Mouse (Mus musculus) ES-E14 (cell line): ENCODE measurements around the gene Galr3. TPM values are rescaled to one million over a fixed set of nuclear protein-coding genes. Genes with fewer than 3 reads are reported as not detected.

Experiments
- DNase-seq: peaks from one replicate; pipeline ENCODE4 v3.0.0-alpha.2; 2013; ENCODE audit warnings: low read depth, low spot score
- H3K27ac ChIP-seq: 2 replicates; pipeline ENCODE4 v1.5.1; 2012; ENCODE audit warnings: low read depth, mild to moderate bottlenecking, low read length, moderate library complexity, mixed read lengths; ENCODE audit not compliant: poor library complexity, insufficient read depth, severe bottlenecking
- H3K36me3 ChIP-seq: 2 replicates; pipeline ENCODE4 v1.6.1; 2012; ENCODE audit warnings: mild to moderate bottlenecking, low read length, moderate library complexity, mixed read lengths; ENCODE audit not compliant: control insufficient read depth, poor library complexity, insufficient read depth, severe bottlenecking
- H3K4me1 ChIP-seq, 2 experiments: fragments of 150-350 bp in 1 of 2; sonication (generic) in 1 of 2; 2 replicates each; pipeline ENCODE4 v1.6.1; 2012; ENCODE audit warnings: low read length in 2 of 2, mild to moderate bottlenecking in 1 of 2, mixed read lengths in 1 of 2; ENCODE audit not compliant: control insufficient read depth in 2 of 2, insufficient read depth in 2 of 2, poor library complexity in 1 of 2
- H3K4me3 ChIP-seq, 2 experiments: fragments of 150-350 bp in 1 of 2; sonication (generic) in 1 of 2; 2 replicates each; pipeline ENCODE4 v1.5.1; 2012; ENCODE audit warnings: low read length in 2 of 2, low read depth in 1 of 2, mild to moderate bottlenecking in 1 of 2, mixed read lengths in 1 of 2; ENCODE audit not compliant: insufficient read depth in 1 of 2, poor library complexity in 1 of 2, severe bottlenecking in 1 of 2
- H3K9ac ChIP-seq: 2 replicates; pipeline ENCODE4 v1.6.1; 2012; ENCODE audit warnings: low read depth, mild to moderate bottlenecking, low read length, mixed read lengths; ENCODE audit not compliant: poor library complexity, insufficient read depth, severe bottlenecking
- H3K9me3 ChIP-seq: fragments of 150-350 bp; sonication (generic); 2 replicates; pipeline ENCODE4 v1.6.1; 2012; ENCODE audit warnings: low read depth, mild to moderate bottlenecking, low read length; ENCODE audit not compliant: control insufficient read depth, insufficient read depth
- CHD2 ChIP-seq: IDR thresholded peaks from 2 replicates; pipeline ENCODE4 v1.6.1; 2014; ENCODE audit warnings: mild to moderate bottlenecking, low read depth, low read length, inconsistent platforms
- HCFC1 ChIP-seq: IDR thresholded peaks from 2 replicates; pipeline ENCODE4 v1.6.1; 2012; ENCODE audit warnings: low read length, inconsistent platforms, borderline replicate concordance; ENCODE audit not compliant: insufficient read depth
- MAFK ChIP-seq: IDR thresholded peaks from 2 replicates; pipeline ENCODE4 v1.6.1; 2014; ENCODE audit warnings: mild to moderate bottlenecking, low read depth, low read length, inconsistent platforms; ENCODE audit not compliant: insufficient read depth
- ZC3H11A ChIP-seq: IDR thresholded peaks from 2 replicates; pipeline ENCODE4 v1.6.1; 2012; ENCODE audit warnings: low read depth, mild to moderate bottlenecking, inconsistent platforms, low read length, borderline replicate concordance
- ZNF384 ChIP-seq: IDR thresholded peaks from 2 replicates; pipeline ENCODE4 v1.6.1; 2012; ENCODE audit warnings: low read depth, low read length, inconsistent platforms
- in situ Hi-C, 2 experiments: fragments of 600-800 bp; cut with MboI; formaldehyde crosslinking; loops; one replicate each; pipeline ENCODE4 v1.15.1; 2025; ENCODE audit warnings: low sequenced_read_pairs in 2 of 2, inconsistent platforms in 1 of 2; ENCODE audit not compliant: unreplicated experiment in 2 of 2
- total RNA-seq: library from RNA; depleted of rRNA; stranded (reverse); fragments of 300-350 nt; gene quantifications from 2 replicates; pipeline ENCODE4 v1.2.3, GENCODE M21; 2012

Gene Galr3
- total RNA-seq, 1 experiment, result not detected

- Histone ChIP-seq H3K4me1 (peaks cover 4 to 20% of the 10 kb centered on the region in 2 experiments; a peak in 3 of 4 replicates), H3K27ac (no peak overlapping the region), H3K9ac (no peak overlapping the region), H3K36me3 (no peaks in the 10 kb centered on the region), H3K9me3 (no peaks in the 10 kb centered on the region), H3K4me3 (no peak overlapping the region)
- DNase-seq, result no peak
- in situ Hi-C loops, result no loop called here
- TF ChIP-seq MAFK (no peak), CHD2 (no peak), HCFC1 (no peak), ZC3H11A (no peak), ZNF384 (no peak)
These were observed 25.9 kb downstream of the Galr3 start for GRCm38 (mm10) chr15:79067631-79068030.

- in situ Hi-C loops, result no loop called here
- Histone ChIP-seq H3K4me1 (peaks cover under 1 to 22% of the 10 kb centered on the region in 2 experiments; a peak in 3 of 4 replicates), H3K4me3 (no peak overlapping the region), H3K27ac (no peak overlapping the region), H3K36me3 (no peaks in the 10 kb centered on the region), H3K9me3 (no peaks in the 10 kb centered on the region), H3K9ac (no peak overlapping the region)
- DNase-seq, result no peak
- no peak for TF ChIP-seq CHD2
These were observed 26.7 kb downstream of the Galr3 start for GRCm38 (mm10) chr15:79068416-79068815.

- Histone ChIP-seq H3K36me3 (peaks cover under 1% of the 10 kb centered on the region), H3K9me3 (no peaks in the 10 kb centered on the region), H3K27ac (no peak overlapping the region), H3K4me3 (no peak overlapping the region), H3K9ac (peak overlapping the region; percentile 26; the same call in 1 of the 2 replicates), H3K4me1 (peaks cover 0 to 10% of the 10 kb centered on the region in 2 experiments; a peak in 1 of 4 replicates)
- no peak for DNase-seq
- no peak for TF ChIP-seq CHD2
- in situ Hi-C loops, result no loop called here
These were observed 29.7 kb downstream of the Galr3 start for GRCm38 (mm10) chr15:79071117-79072039.

- Histone ChIP-seq H3K9ac (no peak overlapping the region), H3K36me3 (peaks cover 20% of the 10 kb centered on the region), H3K27ac (peak overlapping the region; percentile 71; the same call in 1 of the 2 replicates), H3K4me1 (peaks cover 0 to 14% of the 10 kb centered on the region in 2 experiments; a peak in 1 of 4 replicates), H3K4me3 (no peak overlapping the region), H3K9me3 (no peaks in the 10 kb centered on the region)
- no peak for DNase-seq
- TF ChIP-seq CHD2 (no peak), MAFK (no peak), ZNF384 (no peak), ZC3H11A (no peak), HCFC1 (no peak)
- in situ Hi-C loops, result no loop called here
These were observed 32.1 kb downstream of the Galr3 start for GRCm38 (mm10) chr15:79073752-79074151.

- Histone ChIP-seq H3K9me3 (no peaks in the 10 kb centered on the region), H3K9ac (peak overlapping the region; percentile 70; the same call in 1 of the 2 replicates), H3K4me1 (peaks cover 0 to 14% of the 10 kb centered on the region in 2 experiments; a peak in 1 of 4 replicates), H3K36me3 (peaks cover 24% of the 10 kb centered on the region), H3K4me3 (peak overlapping the region; percentile 97 to 98), H3K27ac (peak overlapping the region; percentile 71)
- TF ChIP-seq CHD2 (no peak), ZC3H11A (no peak), MAFK (no peak), ZNF384 (peak; percentile 91), HCFC1 (no peak)
- DNase-seq, result no peak
- in situ Hi-C loops, result no loop called here
These were observed 32.8 kb downstream of the Galr3 start for GRCm38 (mm10) chr15:79074446-79074845.
